14 mouse cellular contexts compared by ENCODE assay signal in the genomic region with DNA sequence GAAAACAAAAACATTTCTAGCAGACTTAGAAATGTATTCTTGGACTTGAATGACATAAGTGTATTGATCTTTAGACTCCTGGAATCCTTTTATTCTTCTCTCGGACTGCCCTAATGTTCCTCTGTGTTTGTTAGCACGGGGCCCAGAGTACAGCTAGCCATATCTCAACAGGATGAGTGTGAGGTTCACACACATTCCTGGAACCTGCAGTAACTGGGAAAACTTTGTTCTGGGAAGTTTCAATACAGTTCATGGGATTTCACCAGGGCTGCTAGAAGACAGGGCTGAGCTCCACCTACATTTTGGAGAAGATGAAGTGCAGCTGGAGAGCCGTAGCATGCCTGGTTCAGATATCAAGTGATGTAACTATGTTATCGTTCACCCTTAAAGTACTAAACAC. TPM values are rescaled to one million over a fixed set of nuclear protein-coding genes. Genes with fewer than 3 reads are reported as not detected.
A peak's percentile ranks its signal among the peaks of the same experiment; 100 is the strongest.
DNase-seq lines count a peak whose midpoint lies in the region.
"Had no signal": no experiment of that assay in that cellular context is flagged by ENCODE, and none has a peak within 500 bp of the region (broad histone marks: within the 10 kb centered on the region; RNA-seq: fewer than 3 reads in every experiment).

No protein-coding gene starts in this region.

- peak; percentile 45 to 46 for DNase-seq in heart, adult 9 months (ENCODE audit: low spot score in 2 of 2)
- DNase-seq in heart, adult 8-10 months (ENCODE audit: low spot score) = no peak
- peak; percentile 5 for DNase-seq in urinary bladder, postnatal 14 days (ENCODE audit: low spot score)
- DNase-seq in urinary bladder, adult 2 months (ENCODE audit: low spot score) = no peak
- peak; percentile 29 to 41 for DNase-seq in heart, postnatal 10 days
- no peak for DNase-seq in layer of hippocampus, postnatal 10 days (ENCODE audit: low spot score in 2 of 2)
- DNase-seq: adrenal gland, postnatal 14 days; cerebellum, adult 11-12 months; cerebellum, adult 9-10 months; cerebellum, postnatal 25 days; gastrocnemius, postnatal 14 days; kidney, adult 11 months had no signal

- intact Hi-C loops in heart, postnatal 10 days (cut with DNase I) = no loop called here

RNA-seq across cellular contexts. Expression of a gene that starts 38.1 kb away (rescaled TPM):
- 10 to 100 TPM; 39.7 to 50.7 (median 47.7) TPM for total RNA-seq in heart, adult 8-10 months (2022)
- 40.8 and 42.8 TPM in 2 replicates for polyA plus RNA-seq in urinary bladder, adult 2 months (2012; rRNA removed)
- 10 to 100 TPM; 57.7 to 74.5 TPM for total RNA-seq in heart, postnatal 10 days (2021)
- total RNA-seq in layer of hippocampus, postnatal 10 days (2021) = 1 to 10 TPM; 5.8 to 6.1 TPM
- total RNA-seq: CH12.LX had no signal
- polyA plus RNA-seq: Patski had no signal

Comparison
In these comparisons a context has a peak if more than half of its experiments do, and no peak if none do; other contexts are left out.
1. DNase-seq: peak in heart, adult 9 months (2 of 2), urinary bladder, postnatal 14 days (single experiment) and heart, postnatal 10 days (2 of 2); none in heart, adult 8-10 months (single experiment), urinary bladder, adult 2 months (single experiment) and layer of hippocampus, postnatal 10 days (0 of 2).
2. RNA of a gene that starts 38.1 kb away (total RNA-seq): 57.7 to 74.5 TPM in heart, postnatal 10 days and 39.7 to 50.7 TPM in heart, adult 8-10 months; 5.8 to 6.1 TPM in layer of hippocampus, postnatal 10 days; every median in the first group is over 4 times any median in the second.